Mouse (Mus musculus) gastrocnemius, postnatal 4 days (tissue): ENCODE measurements around the gene Zmat5. TPM values are rescaled to one million over a fixed set of nuclear protein-coding genes. Genes with fewer than 3 reads are reported as not detected.
A peak's percentile ranks its signal among the peaks of the same experiment; 100 is the strongest.

ENCODE experiments used
- DNase-seq, 2 experiments: peaks; one replicate each; pipeline ENCODE4 v3.0.0; 2021 to 2022; ENCODE audit warnings: low spot score in 2 of 2, mixed read lengths in 2 of 2
- total RNA-seq, 2 experiments: library from RNA; stranded (reverse); gene quantifications; 2 replicates each; pipeline ENCODE4 v1.2.3; 2021

Gene Zmat5
- total RNA-seq, 2 experiments from 2014 or later: 15.3 to 21.0 TPM

GRCm38 (mm10) chr11:4769293-4769692 lies 64.8 kb downstream of the Zmat5 start:
- DNase-seq: no peak

GRCm38 (mm10) chr11:4769881-4770280 lies 65.4 kb downstream of the Zmat5 start:
- DNase-seq: no peak

DNA sequence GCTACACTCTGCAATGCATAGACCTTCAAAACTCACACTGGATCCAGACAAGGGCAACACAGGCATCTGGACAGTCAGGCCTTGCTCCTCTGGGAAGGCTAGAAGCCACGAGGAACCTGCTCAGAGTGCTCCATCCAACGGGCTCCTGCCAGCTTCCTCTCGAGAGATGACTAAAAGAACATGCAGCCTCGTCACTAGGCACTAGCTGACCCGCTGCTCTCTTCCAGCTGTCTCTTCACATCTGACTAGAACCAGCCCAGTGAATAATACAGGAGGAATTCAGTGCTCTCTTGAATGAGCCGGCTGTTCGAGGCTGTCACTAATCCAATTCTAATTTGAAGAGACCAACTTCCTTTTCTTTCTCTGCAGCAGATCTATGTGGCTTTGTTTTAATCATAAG lies 67.3 kb downstream of the Zmat5 start:
- no peak for DNase-seq

GRCm38 (mm10) chr11:4772925-4773324 lies 68.4 kb downstream of the Zmat5 start:
- DNase-seq: peak in 1 of 2 experiments; percentile 50

- no peak for DNase-seq
These were observed 76.4 kb downstream of the Zmat5 start for GRCm38 (mm10) chr11:4780927-4781326.

GRCm38 (mm10) chr11:4783116-4783515 lies 78.6 kb downstream of the Zmat5 start:
- DNase-seq: no peak

GRCm38 (mm10) chr11:4784629-4785142 lies 80.2 kb downstream of the Zmat5 start:
- no peak for DNase-seq

Other genes with a start within 250 kb of the Zmat5 start
- 10 to 100 TPM; 62.9 to 68.7 TPM for gene Mtmr3, start 109.8 kb upstream of the Zmat5 start, total RNA-seq
- not detected for gene Gm11032, start 84.6 kb upstream of the Zmat5 start, total RNA-seq
- gene Ascc2, start 66.9 kb upstream of the Zmat5 start, total RNA-seq: 10 to 100 TPM; 20.0 to 20.6 TPM
- gene Uqcr10, start 336 bp upstream of the Zmat5 start, total RNA-seq: 100 to 1,000 TPM; 632 to 697 TPM
- under 1 TPM; 0.39 to 0.47 TPM for gene Cabp7, start 42.1 kb downstream of the Zmat5 start, total RNA-seq
- gene Nf2, start 144.9 kb downstream of the Zmat5 start, total RNA-seq: 10 to 100 TPM; 56.2 to 56.8 TPM
- gene Nipsnap1, start 169.3 kb downstream of the Zmat5 start, total RNA-seq: 1 to 10 TPM; 4.0 to 4.1 TPM
- 10 to 100 TPM; 18.2 to 19.6 TPM for gene Thoc5, start 190.6 kb downstream of the Zmat5 start, total RNA-seq
- under 1 TPM; 0.08 to 0.17 TPM for gene Nefh, start 243.4 kb downstream of the Zmat5 start, total RNA-seq